Mouse (Mus musculus) G1E-ER4 (cell line): ENCODE measurements around the gene Tpst1. TPM values are rescaled to one million over a fixed set of nuclear protein-coding genes. Genes with fewer than 3 reads are reported as not detected.
A peak's percentile ranks its signal among the peaks of the same experiment; 100 is the strongest.

ENCODE experiments used
- GATA1 ChIP-seq: IDR thresholded peaks from one replicate; pipeline ENCODE4 v1.8.0; 2012; ENCODE audit warnings: low read length, inconsistent platforms
- polyA plus RNA-seq: library from polyadenylated mRNA; stranded (reverse); fragments of >175 nt; gene quantifications from 2 replicates; pipeline ENCODE4 v1.2.3, GENCODE M21; 2012

Tpst1 gene
- polyA plus RNA-seq, 1 experiment = not detected

DNA sequence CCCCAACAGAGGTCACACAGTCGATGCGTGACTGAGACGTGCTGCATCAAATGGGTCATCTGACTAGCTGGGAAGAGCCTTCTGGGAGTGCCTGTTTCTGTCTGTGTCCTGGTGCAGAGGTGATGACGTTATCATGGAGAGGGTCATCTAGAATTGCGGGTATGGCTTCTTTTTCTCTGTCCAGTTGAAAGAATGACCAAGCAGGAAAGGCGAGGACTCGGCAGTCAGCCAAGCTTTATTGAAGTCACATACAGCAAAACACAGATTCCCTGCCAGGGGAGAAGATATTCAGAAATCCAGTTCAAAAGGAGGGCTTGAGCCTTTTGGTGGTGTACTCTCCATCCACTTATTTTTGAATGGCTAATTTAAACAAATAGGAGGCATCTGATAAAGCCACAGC, 70.0 kb downstream of the Tpst1 start:
- no peak for TF ChIP-seq GATA1

DNA sequence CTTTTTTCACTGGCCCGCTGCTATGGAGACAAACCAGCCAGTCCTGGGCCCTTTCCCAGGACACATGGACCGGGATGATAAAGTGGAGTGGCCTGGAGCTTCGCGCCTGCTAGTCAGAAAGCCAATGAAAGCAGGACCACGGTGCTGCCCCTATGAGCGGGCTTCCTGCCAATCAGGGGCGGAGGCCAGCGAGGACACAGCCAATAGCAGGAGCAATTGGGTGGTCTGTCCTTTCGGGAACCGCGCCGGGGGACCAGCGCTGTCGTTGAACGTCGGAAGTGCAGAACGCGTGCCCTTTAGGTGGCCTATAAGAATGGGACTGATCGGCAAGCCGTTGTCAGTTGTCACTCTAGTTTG, 70.8 kb downstream of the Tpst1 start:
- no peak for TF ChIP-seq GATA1

DNA sequence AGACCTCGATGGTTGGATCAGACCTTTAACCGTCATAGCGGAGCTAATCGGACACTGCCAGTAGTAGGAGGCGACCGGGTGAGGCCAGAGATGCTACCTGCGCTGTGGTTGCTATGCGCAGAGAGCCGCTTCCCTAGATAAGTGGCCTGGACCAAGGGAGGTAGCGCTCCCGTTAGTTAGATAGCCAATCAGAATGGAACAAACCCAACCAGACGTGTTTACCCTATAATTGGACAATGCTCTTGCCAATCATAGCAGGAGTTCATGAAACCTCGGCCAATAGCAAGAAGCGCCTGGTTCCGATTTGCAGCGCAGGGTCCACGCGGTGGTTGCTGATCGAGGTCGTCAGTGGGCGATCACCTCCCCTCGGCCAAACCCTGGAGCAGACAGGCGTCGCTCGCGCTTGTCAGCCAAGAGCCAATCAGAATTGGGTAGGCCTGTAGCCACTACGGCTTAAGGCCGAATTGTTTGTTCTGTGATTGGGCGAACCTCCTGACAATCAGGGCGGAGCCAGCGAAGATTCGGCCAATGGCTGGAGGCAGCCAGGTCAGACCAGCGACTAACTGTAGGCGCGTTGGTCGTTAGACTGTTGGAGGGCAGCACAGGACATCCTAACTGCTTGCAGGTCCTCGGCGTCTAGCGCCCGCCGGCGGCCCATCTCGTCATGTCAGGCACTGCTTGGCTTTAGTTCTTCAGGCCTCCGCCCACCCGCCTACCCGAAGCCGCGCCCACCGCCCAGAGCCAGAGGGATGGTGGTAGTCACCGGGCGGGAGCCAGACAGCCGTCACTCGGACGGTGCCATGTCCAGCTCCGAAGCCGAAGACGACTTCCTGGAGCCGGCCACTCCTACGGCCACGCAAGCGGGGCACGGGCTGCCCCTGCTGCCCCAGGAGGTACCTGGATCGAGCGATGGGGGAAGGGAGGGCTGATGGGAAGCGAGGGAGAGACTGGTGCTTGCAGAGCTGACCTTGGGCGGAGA, 71.5 kb downstream of the Tpst1 start, which contains the start of gene Kctd7:
TSS of gene Kctd7 (plus strand) at position 528 of the 979 bp plus-strand sequence.
- TF ChIP-seq GATA1 = no peak

DNA sequence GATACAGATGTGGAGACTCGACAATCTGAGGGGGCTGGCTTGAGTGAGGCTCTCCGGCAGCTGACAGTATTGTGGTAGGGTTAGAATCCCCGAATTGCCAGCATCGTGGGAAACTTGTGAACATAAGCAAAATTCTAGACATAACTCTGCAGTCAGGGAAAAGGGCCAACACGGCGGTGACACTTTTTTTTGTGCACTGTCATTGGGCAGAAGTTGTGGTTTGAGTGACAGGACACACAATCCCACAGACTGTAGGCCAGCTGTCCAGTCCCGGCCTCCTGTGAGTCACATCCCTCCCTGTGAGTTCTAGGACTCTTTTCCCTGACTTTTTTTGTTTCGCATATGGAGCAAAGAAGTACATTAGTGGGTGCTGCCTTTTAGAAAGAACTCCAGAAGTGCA, 72.8 kb downstream of the Tpst1 start:
- no peak for TF ChIP-seq GATA1

DNA sequence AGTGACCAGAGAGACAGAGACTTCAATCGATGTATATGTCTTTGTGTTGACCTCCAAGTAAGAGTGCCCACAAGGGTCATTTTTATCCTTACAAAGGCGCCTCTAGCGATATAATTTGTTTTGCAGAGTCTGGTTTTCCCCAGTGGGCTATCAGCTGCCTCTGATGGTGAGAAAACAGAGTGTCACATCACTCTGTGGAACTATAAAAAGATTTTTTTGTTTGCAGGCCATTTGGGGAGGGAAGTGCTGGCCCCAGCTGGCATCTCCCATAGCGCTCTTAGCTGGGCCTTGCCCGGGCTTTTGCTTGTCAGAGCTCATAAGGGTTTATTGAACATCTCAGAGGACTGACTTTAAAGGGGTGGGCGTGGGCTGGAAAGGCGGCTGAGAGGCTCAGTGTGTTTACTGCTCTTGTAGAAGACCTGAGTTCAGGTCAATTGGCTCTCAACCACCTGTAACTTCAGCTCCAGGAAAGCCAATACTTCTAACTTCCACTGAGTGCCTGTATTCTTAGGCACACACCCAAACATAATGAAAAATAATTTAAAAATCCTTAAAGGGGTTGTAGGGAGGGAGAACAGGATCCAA, 76.7 kb downstream of the Tpst1 start:
- TF ChIP-seq GATA1 = no peak

DNA sequence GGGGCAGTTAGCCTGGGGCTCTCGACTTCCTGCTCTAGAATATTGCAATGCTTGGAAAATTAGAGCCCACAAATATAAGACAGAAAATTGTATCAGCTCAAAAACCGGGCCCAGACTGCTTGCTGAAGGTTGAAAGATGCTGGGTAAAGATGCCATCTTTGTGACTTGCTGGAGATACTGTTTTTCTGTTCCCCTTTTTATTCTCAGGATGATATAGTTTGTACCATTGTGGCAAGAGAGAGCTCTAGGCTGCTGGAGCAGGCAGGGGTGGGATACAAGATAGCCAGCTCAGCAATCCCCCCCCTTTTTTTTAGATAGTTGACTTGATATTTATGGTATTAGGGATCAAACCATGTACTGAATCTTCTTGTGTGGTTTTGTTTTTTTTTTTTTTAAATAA, 81.2 kb downstream of the Tpst1 start:
- TF ChIP-seq GATA1 = no peak

DNA sequence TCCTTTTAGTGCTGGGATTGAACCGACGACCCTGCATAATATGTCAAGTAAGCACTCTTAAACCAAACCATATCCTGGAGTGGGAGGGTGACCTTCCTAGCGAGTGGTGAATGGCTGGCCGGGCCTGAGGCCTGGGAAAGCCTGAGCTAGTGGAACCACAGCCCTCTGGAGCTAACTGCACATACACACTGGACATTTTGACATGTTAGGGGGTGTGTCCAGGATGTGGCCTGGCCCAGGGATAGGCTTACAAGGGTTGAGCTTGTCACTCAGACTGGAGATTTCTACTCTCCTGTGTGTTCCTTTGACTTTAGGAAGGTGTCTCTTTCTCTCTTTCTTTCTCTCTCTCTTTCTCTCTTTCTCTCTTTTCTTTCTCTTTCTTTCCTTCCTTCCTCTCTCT, 85.4 kb downstream of the Tpst1 start:
- TF ChIP-seq GATA1 = no peak

DNA sequence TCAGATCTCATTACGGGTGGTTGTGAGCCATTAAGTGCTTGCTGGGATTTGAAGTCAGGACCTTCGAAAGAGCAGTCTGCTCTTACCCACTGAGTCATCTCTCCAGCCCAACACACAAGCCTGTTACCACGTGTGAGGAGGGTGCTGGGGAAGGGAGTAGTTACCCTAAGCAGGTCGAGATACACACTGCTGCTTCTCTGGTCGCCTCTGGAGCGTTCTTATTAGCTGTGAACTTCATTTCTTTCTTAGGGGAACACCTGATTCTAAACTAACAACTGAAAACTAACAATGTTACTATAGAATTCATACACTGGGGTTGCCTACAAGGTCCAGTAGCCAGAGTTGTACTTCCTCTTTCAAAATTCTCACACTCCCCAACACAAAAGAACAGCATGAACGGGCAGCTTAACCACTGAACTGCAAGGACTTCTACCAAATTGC, 86.7 kb downstream of the Tpst1 start:
- no peak for TF ChIP-seq GATA1

DNA sequence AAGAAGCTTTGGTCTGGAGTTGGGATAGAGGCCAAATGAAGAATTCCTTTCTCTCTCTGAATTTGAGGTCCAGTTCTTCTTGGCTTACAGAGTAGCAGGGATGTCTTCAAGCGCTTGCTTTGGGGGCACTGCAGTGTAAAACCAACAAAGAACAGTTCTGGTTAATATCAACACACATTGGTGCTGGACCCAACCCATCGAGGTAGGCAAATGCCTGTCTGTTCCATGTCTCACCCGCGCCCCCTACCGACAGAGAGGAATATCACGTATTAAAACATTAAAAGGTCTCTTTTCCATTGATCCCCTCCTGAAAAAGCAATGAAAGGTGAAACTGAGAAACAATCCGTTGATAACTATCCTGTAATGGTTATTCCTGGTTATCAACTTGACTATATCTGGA, 90.5 kb downstream of the Tpst1 start:
- no peak for TF ChIP-seq GATA1

DNA sequence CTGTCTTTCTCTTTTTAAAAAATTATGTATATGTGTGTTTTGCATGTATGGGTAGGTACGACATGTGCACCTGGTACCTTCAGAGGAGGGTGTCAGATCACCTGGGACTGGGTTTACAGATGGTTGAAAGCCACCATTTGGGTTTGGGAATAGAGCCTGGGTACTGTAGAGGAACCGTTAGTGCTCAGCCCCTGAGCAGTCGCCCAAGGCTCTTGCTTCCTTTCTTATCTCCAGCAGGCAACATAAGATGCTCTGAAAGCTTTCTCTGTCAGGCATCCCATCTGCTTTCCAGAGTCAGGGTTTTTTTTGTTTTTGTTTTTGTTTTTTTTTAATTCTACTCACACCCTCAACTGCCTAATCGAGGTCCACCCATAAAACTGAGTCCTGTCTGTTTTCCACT, 92.1 kb downstream of the Tpst1 start:
- no peak for TF ChIP-seq GATA1

DNA sequence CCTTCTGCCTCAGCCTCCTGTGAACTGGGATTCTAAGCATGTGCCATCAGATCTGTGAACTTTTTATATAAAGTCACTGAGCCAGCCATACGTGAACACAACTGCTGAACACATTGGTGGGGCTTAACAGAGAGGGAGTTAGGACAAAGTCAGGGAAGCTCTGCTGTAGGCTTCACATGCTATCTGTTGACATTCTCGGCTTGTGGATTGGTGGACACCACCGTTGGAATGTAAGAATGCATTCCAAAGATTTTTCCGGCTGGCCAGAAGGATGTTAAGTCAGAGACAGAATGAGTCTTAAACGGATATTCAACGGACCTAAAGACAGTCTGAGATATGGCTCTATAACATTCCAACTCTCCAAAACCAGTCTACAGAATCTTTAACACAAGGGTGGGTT, 96.0 kb downstream of the Tpst1 start:
- no peak for TF ChIP-seq GATA1

DNA sequence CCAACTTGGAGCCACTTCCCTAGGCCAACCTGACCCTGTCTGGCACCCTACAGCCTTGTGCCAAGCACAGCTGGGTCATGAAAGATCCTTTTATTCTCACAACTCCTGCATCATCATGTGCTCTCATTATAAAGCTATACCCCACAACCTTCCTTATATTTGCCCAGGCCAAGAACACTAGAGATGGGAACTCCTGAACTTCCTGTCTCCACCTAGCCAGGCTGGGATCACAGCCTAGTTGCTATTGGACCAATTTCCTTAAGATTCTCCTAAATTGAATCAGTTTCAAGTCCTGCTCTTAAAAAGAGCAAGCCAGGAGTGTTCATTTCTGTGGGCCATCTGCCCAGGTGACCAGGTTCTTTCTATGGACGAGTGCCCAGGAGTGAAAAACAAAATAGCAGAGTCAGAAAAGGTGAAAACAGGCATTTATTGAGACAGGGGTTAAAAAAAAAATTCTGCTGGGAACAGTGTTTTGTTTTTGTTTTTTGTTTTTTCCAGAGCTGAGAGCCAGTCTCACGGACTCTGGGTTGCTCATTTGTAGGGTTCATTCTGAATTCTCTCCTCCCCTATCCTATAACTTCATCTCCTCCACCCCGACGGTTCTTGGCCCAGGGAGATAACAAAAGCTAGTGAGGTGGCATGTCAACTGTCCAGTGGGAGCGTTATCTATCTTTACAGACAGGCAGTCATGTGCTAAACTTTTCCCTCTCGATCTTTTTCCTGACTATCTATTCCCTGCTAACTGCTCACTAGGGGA, 97.7 kb downstream of the Tpst1 start:
- TF ChIP-seq GATA1 = peak; percentile 75

DNA sequence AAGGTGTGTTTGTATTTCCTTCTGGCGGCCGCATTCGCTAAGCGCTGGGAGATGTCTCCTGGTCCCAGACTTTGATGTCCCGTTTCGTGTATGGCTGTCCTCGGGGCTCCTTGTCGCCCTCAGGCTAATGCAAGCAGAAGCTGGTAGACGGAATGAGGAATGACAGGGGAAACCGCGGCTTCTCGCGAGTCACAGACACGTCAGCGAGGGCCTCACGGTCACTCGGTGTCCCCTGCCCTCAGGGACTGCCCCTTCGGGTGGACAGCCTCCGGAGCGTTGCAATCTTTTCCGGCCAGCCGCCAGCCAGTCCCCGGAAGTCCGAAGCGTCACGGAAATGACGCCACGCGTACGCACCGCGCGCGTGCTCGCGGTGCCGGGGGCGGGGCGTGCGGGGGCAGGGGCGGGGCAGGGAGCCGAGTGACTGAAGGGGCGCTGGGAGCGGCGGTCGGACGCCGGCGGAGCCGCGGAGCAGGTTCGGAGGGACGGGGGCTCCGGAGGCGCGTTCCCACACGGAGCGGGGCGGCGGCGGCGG, 98.4 kb downstream of the Tpst1 start, which contains the start of gene Rabgef1:
TSS of gene Rabgef1 (plus strand) at position 376 of the 532 bp plus-strand sequence.
- TF ChIP-seq GATA1 = no peak

DNA sequence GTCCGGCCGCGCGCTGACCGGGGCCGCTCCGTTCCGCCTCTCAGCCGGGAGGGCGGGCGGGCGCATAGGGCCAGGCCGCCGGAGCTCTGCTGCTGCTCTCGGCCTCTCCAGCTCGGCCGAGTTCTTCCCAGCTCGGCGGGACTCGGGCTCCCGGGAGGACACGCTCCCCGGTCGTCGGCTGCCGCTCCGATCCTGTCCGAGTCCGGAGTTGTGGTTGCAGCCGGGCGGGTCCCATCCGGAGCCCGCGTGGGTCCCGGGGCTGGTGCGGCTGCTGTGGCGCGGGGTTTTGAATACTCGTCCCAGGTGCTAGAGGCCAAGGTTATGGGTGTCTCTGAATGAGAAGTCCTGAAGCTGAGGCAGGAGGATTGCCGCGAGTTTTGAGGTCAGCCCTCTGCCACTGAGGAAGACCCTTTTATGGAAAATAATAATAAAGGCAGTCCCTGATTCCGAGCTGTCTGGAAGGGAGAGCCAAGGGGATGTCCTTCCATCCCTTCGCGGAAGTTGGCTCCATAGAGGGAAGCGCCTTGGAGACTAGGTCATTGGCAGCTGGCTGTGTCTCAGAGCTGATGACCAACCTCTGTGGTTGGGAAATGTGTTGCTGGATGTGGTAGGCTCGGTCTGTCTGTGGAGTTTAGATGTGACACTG, 99.0 kb downstream of the Tpst1 start:
- TF ChIP-seq GATA1 = no peak

DNA sequence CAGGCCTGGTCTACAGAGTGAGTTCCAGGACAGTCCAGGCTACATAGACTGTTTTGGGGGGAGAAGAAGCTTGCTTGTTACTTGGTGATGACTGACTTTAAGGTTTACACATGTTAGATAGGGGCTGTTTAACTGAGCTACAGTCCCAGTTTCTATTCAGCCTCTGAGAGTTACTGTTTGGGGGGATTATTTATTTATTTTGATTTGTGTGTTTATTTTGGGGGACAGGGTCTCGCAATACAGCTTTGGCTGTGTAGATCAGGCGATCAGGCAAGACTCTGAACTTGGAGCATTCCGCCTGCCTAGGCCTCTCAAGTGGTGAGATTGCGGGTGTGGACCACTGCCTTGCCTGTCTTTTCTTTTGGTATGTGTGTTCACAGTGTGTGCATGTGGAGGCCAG, 99.9 kb downstream of the Tpst1 start:
- TF ChIP-seq GATA1 = no peak
